Comparison of ENCODE assay signal across 9 mouse cellular contexts in the genomic region with DNA sequence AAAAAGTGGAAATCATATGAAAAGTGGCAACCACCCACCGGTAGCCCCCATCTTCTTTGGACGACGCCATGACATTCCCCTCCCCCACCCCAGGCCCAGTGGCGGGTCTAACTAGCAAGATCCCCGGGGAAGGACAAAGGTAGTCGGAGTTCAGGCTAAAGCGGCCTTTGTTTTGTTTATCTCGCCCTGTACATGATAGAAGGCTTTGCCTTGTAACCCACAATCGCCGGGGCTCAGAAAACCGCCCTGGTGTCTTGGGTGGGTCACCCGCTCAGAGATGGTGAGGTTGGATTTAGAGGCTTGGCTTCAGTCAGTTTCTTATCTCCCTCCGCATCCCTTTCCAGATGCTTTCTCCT. TPM values are rescaled to one million over a fixed set of nuclear protein-coding genes. Genes with fewer than 3 reads are reported as not detected.
A peak's percentile ranks its signal among the peaks of the same experiment; 100 is the strongest.
DNase-seq lines count a peak whose midpoint lies in the region; ATAC-seq and TF ChIP-seq lines count a peak whose summit lies in the region.
"Had no signal": no experiment of that assay in that cellular context is flagged by ENCODE, and none has a peak within 500 bp of the region (broad histone marks: within the 10 kb centered on the region; RNA-seq: fewer than 3 reads in every experiment).

No protein-coding gene starts in this region.

- H3K4me3 ChIP-seq in gastrocnemius, adult 2 months = peak overlapping the region; percentile 21; the same call in 1 of the 2 replicates
- peak overlapping the region; percentile 45 for H3K4me3 ChIP-seq in embryonic facial prominence, embryonic 10.5 days
- no peak overlapping the region for H3K4me3 ChIP-seq in intestine, embryonic 16.5 days (ENCODE audit: low read length)
- no peak overlapping the region for H3K4me3 ChIP-seq in midbrain, embryonic 15.5 days
- no peak overlapping the region for H3K4me3 ChIP-seq in thymus, adult 2 months (ENCODE audit: control insufficient read depth, insufficient read depth, low read length)

- no peak for TF ChIP-seq POLR2A in thymus, adult 2 months (IDR thresholded peaks at IDR 0.05; ENCODE audit: control insufficient read depth, extremely low read depth, insufficient read depth, low read length, poor library complexity)

- peaks cover 24% of the 10 kb centered on the region for H3K27me3 ChIP-seq in embryonic facial prominence, embryonic 10.5 days (replicated peaks; ENCODE audit: low read depth, poor library complexity, severe bottlenecking)
- no peaks in the 10 kb centered on the region for H3K27me3 ChIP-seq in intestine, embryonic 16.5 days (replicated peaks; ENCODE audit: control insufficient read depth, insufficient read depth, low read length)
- H3K27me3 ChIP-seq in midbrain, embryonic 15.5 days (replicated peaks) = no peaks in the 10 kb centered on the region; the same call in 1 of the 2 replicates
- H3K27me3 ChIP-seq in thymus, adult 2 months (ENCODE audit: control insufficient read depth, insufficient read depth, low read length) = no peaks in the 10 kb centered on the region

- WGBS in embryonic facial prominence, embryonic 10.5 days = 8% methylated on average over 13 of the region's 13 CpGs
- 22% methylated on average over 13 of the region's 13 CpGs for WGBS in intestine, embryonic 16.5 days
- WGBS in midbrain, embryonic 15.5 days = 8% methylated on average over 13 of the region's 13 CpGs
- 62% methylated on average over 13 of the region's 13 CpGs for WGBS in thymus, adult 2 months

- intact Hi-C loops in gastrocnemius, adult 2 months (cut with DNase I) = no loop called here

- no peak overlapping the region for H3K27ac ChIP-seq in gastrocnemius, adult 2 months
- peak overlapping the region; percentile 80 for H3K27ac ChIP-seq in embryonic facial prominence, embryonic 10.5 days (replicated peaks)
- H3K27ac ChIP-seq in intestine, embryonic 16.5 days (ENCODE audit: low read length) = no peak overlapping the region
- no peak overlapping the region for H3K27ac ChIP-seq in midbrain, embryonic 15.5 days
- H3K27ac ChIP-seq in thymus, adult 2 months (ENCODE audit: control insufficient read depth, insufficient read depth, low read length) = no peak overlapping the region

- no peaks in the 10 kb centered on the region for H3K36me3 ChIP-seq in embryonic facial prominence, embryonic 10.5 days (replicated peaks)
- H3K36me3 ChIP-seq in intestine, embryonic 16.5 days (ENCODE audit: control insufficient read depth, insufficient read depth, low read length) = no peaks in the 10 kb centered on the region
- H3K36me3 ChIP-seq in midbrain, embryonic 15.5 days (replicated peaks) = no peaks in the 10 kb centered on the region
- no peaks in the 10 kb centered on the region for H3K36me3 ChIP-seq in thymus, adult 2 months (ENCODE audit: control insufficient read depth, insufficient read depth, low read length)

- no peak for DNase-seq in gastrocnemius, adult 2 months
- no peak for DNase-seq in gastrocnemius, postnatal 25 days
- DNase-seq in embryonic facial prominence, embryonic 10.5 days (ENCODE audit: low spot score) = peak; percentile 56
- DNase-seq in right cerebral cortex, adult 18-20 months = no peak
- no peak for DNase-seq in thymus, adult 2 months
- no peak for DNase-seq in cerebellum, adult 11 months
- DNase-seq: heart, postnatal 10 days had no signal

- H3K9me3 ChIP-seq in embryonic facial prominence, embryonic 10.5 days = no peaks in the 10 kb centered on the region
- no peaks in the 10 kb centered on the region for H3K9me3 ChIP-seq in intestine, embryonic 16.5 days (ENCODE audit: control insufficient read depth, low read length)
- H3K9me3 ChIP-seq in midbrain, embryonic 15.5 days = no peaks in the 10 kb centered on the region

- TF ChIP-seq CTCF in gastrocnemius, adult 2 months (IDR thresholded peaks at IDR 0.05) = no peak
- TF ChIP-seq CTCF in thymus, adult 2 months (IDR thresholded peaks at IDR 0.05; ENCODE audit: borderline replicate concordance, control insufficient read depth, extremely low read depth, insufficient read depth, low read length, poor library complexity) = no peak

- no peak overlapping the region; the same call in 1 of the 2 replicates for H3K9ac ChIP-seq in intestine, embryonic 16.5 days (ENCODE audit: low read depth, low read length)
- H3K9ac ChIP-seq in midbrain, embryonic 15.5 days = no peak overlapping the region

- H3K4me1 ChIP-seq in embryonic facial prominence, embryonic 10.5 days = peaks cover 13% of the 10 kb centered on the region
- no peaks in the 10 kb centered on the region for H3K4me1 ChIP-seq in intestine, embryonic 16.5 days (ENCODE audit: control insufficient read depth, insufficient read depth, low read length)
- 0 out of 2 replicates have a peak, but pooled peaks cover 3% of the 10 kb centered on the region for H3K4me1 ChIP-seq in midbrain, embryonic 15.5 days
- peaks cover 4% of the 10 kb centered on the region; the same call in 1 of the 2 replicates for H3K4me1 ChIP-seq in thymus, adult 2 months (replicated peaks; ENCODE audit: control insufficient read depth, insufficient read depth, low read length)

- 0 out of 2 replicates have a peak overlapping the region, but pooled peaks have one; percentile 27 for H3K4me2 ChIP-seq in intestine, embryonic 16.5 days (ENCODE audit: low read depth, low read length)
- peak overlapping the region; percentile 30 for H3K4me2 ChIP-seq in midbrain, embryonic 15.5 days

- no peak for ATAC-seq in intestine, embryonic 16.5 days
- no peak for ATAC-seq in midbrain, embryonic 15.5 days (replicated peaks)

RNA-seq across cellular contexts. Expression of a gene that starts 54.4 kb away (rescaled TPM):
- 10 to 100 TPM; 10.1 to 15.0 TPM for total RNA-seq in gastrocnemius, adult 2 months (2021)
- 10 to 100 TPM in 1 of 2 experiments, 1 to 10 TPM in 1; 8.3 to 10.2 TPM for total RNA-seq in gastrocnemius, postnatal 25 days (2021)
- polyA plus RNA-seq in embryonic facial prominence, embryonic 10.5 days (2016; fragmentation: Nextera tagmentation; extraction: Ambion mirVana) = 32.8 and 33.0 TPM in 2 replicates
- polyA plus RNA-seq in intestine, embryonic 16.5 days (2015; fragmentation: Nextera tagmentation; extraction: Ambion mirVana) = 11.1 and 12.0 TPM in 2 replicates
- polyA plus RNA-seq in midbrain, embryonic 15.5 days (2015; fragmentation: Nextera tagmentation; extraction: Ambion mirVana) = 23.9 TPM in 2 replicates
- 6.2 TPM in 2 replicates for polyA plus RNA-seq in thymus, adult 2 months (2012; rRNA removed)

Comparison
In these comparisons a context has a peak if more than half of its experiments do, and no peak if none do; other contexts are left out.
1. H3K4me3 ChIP-seq: peak in gastrocnemius, adult 2 months (single experiment) and embryonic facial prominence, embryonic 10.5 days (single experiment); none in intestine, embryonic 16.5 days (single experiment), midbrain, embryonic 15.5 days (single experiment) and thymus, adult 2 months (single experiment).